Mouse (Mus musculus) kidney, postnatal 4 days (tissue): ENCODE data around the gene Zmym2.

Experiments
- DNase-seq, 2 experiments: peaks; one replicate each; pipeline ENCODE4 v3.0.0; 2021; ENCODE audit warnings: mixed read lengths in 2 of 2

Zmym2 gene

GRCm38 (mm10) chr14:56886594-56887513, at the start of gene Zmym2:
Gene Zmym2, plus strand, starts transcription at chr14:56886653.
- DNase-seq = peak; percentile 80 to 88

GRCm38 (mm10) chr14:56844033-56844432, 42.4 kb upstream of the Zmym2 start:
- peak in 1 of 2 experiments; percentile 27 for DNase-seq

GRCm38 (mm10) chr14:56844507-56844906, 41.9 kb upstream of the Zmym2 start:
- DNase-seq = peak; percentile 12 to 16

- DNase-seq = no peak
Observed at GRCm38 (mm10) chr14:56848322-56848721, 38.1 kb upstream of the Zmym2 start.

GRCm38 (mm10) chr14:56849681-56850080, 36.8 kb upstream of the Zmym2 start:
- peak; percentile 21 to 39 for DNase-seq

GRCm38 (mm10) chr14:56864041-56864440, 22.4 kb upstream of the Zmym2 start:
- no peak for DNase-seq

- DNase-seq = no peak
Observed at GRCm38 (mm10) chr14:56864641-56865040, 21.8 kb upstream of the Zmym2 start.

GRCm38 (mm10) chr14:56865112-56865511, 21.3 kb upstream of the Zmym2 start:
- peak; percentile 9 to 10 for DNase-seq

- DNase-seq = no peak
Observed at GRCm38 (mm10) chr14:56873525-56873924, 12.9 kb upstream of the Zmym2 start.

GRCm38 (mm10) chr14:56875586-56876159, 10.8 kb upstream of the Zmym2 start:
- no peak for DNase-seq

GRCm38 (mm10) chr14:56881271-56881670, 5.2 kb upstream of the Zmym2 start:
- DNase-seq = no peak

- DNase-seq = no peak
Observed at GRCm38 (mm10) chr14:56883431-56883830, 3.0 kb upstream of the Zmym2 start.

- peak; percentile 84 to 92 for DNase-seq
Observed at GRCm38 (mm10) chr14:56885308-56885771, 1.1 kb upstream of the Zmym2 start.

GRCm38 (mm10) chr14:56885986-56886593, 363 bp upstream of the Zmym2 start:
- peak; percentile 86 to 92 for DNase-seq

GRCm38 (mm10) chr14:56887514-56887880, 1.0 kb downstream of the Zmym2 start:
- DNase-seq = no peak

- peak; percentile 73 to 81 for DNase-seq
Observed at GRCm38 (mm10) chr14:56887887-56888286, 1.4 kb downstream of the Zmym2 start.

GRCm38 (mm10) chr14:56888416-56888815, 2.0 kb downstream of the Zmym2 start:
- no peak for DNase-seq

GRCm38 (mm10) chr14:56894417-56894816, 8.0 kb downstream of the Zmym2 start:
- no peak for DNase-seq

- DNase-seq = no peak
Observed at GRCm38 (mm10) chr14:56896521-56896920, 10.1 kb downstream of the Zmym2 start.

GRCm38 (mm10) chr14:56897475-56897874, 11.0 kb downstream of the Zmym2 start:
- no peak for DNase-seq

GRCm38 (mm10) chr14:56899656-56900055, 13.2 kb downstream of the Zmym2 start:
- DNase-seq = no peak

- DNase-seq = no peak
Observed at GRCm38 (mm10) chr14:56903039-56903438, 16.6 kb downstream of the Zmym2 start.

GRCm38 (mm10) chr14:56905696-56906095, 19.2 kb downstream of the Zmym2 start:
- no peak for DNase-seq

- no peak for DNase-seq
Observed at GRCm38 (mm10) chr14:56918532-56918931, 32.1 kb downstream of the Zmym2 start.
